Mouse (Mus musculus) forelimb bud, embryonic 11.5 days (tissue): ENCODE measurements around the gene Zc3h7a.
"Not testable (repeated sequence)": the region's sequence is repeated elsewhere in the genome, so short reads cannot be mapped to it uniquely, and the experiment has no call there.

Experiments used
- DNase-seq: peaks from one replicate; pipeline ENCODE4 v3.0.0-alpha.2; 2012; ENCODE audit warnings: low read depth, low spot score

The Zc3h7a gene

DNA sequence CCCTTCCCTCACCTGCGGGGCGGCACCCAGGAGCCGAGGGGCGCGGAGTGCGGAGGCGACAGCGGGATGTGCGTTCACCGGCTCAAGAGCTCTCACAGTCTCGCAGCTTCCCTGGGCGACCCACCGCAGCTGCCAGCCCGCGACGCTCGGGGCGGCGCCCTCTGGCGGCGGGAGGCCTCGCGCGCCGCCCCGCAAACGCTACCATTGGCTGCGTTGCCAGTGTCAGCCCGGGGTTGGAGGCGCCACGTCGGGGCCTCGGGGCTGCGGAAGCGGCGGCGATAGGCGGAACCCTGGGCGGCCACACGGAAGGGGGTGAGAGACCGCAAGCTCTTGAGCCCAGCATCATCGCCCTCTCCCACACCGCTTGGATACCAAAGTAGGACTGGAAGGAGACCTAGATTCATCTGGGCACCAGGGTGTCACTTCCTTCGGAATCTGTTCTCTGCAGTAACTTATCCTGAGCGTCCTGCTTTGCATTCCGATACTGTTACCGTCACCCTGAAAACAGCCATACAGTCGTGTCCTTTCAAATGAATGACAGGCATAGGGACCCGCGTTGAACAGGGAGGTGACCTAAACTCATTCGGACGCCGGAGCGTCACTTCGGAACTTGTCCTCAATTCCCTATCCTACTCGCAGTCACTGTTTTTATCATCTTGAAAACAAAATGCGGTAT is at the start of gene Zc3h7a:
Gene Zc3h7a (minus strand): TSS at position 186 of the 676 bp plus-strand sequence.
- DNase-seq, result peak; percentile 89

DNA sequence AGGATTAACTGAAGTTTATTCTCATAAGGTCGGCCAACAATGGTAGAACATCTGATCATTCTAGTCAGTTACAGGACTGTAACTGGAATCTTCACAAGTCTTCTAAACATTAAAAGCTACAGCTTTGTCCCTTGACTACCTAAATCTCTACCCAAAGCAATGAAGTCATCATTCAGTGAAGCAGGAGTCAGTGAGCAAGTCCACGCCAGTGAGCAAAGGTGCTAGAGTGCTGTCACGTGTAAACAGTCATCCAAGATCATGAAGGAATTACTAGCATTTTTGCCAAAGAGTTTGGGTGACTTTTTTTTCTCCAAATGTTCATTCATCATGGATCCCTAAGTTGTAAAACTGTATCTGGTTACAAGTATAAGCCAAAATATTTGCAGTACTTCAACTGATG is 41.6 kb upstream of the Zc3h7a start:
- DNase-seq, result no peak

DNA sequence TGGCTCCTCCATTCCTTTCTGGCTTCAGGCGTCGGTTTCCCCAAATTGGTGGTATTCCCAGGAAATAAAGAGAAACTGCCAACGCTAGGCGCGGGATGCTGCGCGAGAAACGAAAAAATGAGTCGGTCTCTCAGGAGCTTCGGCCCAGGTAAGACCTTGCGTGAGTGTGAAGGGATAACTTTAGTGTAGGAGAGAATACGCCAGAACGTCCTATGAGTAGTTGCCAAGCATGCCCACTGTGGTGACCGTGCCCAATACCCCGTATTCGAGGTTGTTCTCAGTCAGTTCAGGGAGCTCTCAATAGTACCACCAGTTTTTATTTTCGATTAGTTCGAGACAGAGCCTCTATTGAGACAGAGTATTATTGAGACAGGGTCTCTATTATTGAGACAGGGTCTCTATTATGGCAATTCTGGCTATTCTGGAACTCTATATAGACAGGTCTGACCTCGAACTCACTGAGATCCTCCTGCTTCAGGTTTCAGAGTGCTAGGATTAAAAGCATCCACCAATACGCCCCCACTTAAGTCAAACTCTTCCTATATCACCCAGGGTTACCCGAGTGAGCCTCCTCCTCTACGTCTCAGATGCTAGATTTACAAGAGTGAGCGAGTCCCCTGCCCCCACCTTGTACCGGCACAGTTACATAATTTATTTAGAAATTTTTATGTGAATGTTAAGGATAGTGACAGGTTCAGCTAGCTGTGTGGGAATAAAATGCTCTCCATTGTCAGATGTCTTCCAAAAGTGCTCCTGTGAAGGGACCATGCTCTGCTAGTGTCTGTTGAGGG is 27.6 kb upstream of the Zc3h7a start:
- DNase-seq, result no peak

- DNase-seq, result peak; percentile 97
These were observed 26.7 kb upstream of the Zc3h7a start, which contains the start of gene Rsl1d1 for GRCm38 (mm10) chr16:11202571-11203554. Gene Rsl1d1 (minus strand): TSS chr16:11203331.

DNA sequence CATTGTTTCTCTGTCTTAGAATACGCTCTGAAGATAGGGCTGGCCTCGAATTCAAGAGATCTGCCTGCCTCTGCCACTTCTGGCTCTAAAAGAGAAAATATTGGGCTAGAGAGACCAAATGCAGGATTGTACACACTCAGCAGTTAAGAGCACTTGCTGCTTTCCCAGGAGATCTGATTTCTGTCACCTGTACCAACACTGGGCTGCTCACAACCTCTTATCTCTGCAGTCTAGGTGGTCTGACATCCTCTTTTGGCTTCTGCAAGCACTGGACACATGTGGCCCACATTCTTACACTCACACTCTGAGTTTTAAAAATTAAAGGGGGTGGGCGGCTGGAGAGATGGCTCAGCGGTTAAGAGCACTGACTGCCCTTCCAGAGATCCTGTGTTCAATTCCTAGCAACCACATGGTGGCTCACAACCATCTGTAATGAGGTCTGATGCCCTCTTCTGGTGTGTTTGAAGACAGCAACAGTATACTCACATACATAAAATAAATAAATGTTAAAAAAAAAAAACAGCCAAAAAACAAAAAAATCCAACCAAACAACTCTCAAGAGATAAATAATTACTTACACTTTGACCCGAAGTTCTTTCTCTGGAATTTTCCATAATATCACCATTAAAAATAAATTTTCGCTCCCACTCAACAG is 25.7 kb upstream of the Zc3h7a start:
- no peak for DNase-seq

DNA sequence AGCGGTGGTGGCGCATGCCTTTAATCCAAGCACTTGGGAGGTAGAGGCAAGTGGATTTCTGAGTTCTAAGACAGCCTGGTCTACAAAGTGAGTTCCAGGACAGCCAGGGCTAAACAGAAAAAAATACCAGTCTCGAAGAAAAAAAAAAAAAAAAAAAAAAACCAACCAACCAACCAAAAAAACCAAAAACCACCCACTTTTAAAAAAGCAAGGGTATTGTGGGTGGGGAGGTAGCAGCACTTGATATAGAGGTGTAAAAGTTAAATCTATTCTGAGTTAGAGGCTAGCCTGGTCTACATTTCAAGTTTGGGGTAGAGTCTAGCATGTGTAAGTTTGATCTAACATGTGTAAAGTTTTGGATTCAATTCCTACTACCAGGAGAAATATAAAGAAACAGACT is 24.1 kb upstream of the Zc3h7a start:
- no peak for DNase-seq

DNA sequence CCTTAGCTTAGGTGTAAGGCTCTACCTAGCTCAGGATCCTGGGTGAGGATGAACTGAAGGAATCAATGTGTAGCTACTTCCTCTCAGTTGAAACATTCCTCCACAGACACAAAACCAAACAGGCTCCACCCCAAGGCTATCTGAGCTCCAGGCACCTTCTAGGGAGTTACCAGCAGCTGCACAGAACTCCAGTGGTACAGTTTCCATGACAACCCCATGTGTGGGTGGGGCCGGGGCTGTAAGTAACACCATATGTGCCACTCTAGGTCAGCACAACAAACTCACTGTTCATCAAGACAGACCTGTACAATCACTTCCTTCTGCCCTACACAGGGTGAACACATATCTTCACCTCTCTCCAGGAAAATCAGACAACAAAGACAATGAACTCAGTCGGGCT is 22.3 kb upstream of the Zc3h7a start:
- DNase-seq, result peak; percentile 87

GRCm38 (mm10) chr16:11197052-11197451 is 20.9 kb upstream of the Zc3h7a start:
- DNase-seq, result no peak

- no peak for DNase-seq
These were observed 17.0 kb upstream of the Zc3h7a start for GRCm38 (mm10) chr16:11193231-11193630.

DNA sequence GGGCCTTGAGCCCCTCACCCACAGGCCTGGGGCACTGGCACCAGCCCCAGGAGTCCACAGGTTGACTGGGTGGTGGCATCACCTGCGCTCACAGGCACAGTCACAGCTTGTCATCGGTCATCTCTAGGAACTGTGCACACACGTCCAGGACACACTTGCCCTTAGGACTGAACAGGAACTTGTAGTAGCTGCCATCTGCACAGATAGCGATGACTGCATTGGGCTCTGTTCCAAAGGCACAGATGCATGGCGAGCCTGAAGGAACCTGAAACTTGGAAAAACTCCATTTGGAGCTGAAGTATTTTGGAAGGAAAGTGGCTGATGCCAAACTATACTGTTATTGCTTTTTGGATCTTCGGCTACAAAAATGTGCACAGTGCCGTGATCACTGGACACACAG is 14.0 kb upstream of the Zc3h7a start:
- DNase-seq, result no peak

DNA sequence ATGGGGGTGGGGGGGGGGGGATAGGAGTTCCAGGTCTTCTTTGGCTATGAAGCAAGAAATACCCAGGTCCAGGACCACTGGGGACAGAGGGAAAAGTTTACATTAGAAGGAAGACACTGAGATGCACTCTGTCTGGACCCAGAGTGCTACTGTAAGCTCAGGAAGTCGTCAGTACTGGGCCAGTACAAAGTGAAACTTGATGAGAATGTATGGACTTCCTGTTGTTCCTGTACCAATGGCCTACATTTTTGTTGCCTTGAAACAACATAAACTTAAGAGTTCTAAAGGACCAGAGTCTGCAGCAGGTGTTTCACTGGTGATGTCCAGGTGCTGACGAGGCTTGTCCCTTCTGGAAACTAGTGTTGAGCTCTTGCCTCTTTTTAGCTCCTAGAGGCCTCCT is 1.2 kb upstream of the Zc3h7a start:
- no peak for DNase-seq

DNA sequence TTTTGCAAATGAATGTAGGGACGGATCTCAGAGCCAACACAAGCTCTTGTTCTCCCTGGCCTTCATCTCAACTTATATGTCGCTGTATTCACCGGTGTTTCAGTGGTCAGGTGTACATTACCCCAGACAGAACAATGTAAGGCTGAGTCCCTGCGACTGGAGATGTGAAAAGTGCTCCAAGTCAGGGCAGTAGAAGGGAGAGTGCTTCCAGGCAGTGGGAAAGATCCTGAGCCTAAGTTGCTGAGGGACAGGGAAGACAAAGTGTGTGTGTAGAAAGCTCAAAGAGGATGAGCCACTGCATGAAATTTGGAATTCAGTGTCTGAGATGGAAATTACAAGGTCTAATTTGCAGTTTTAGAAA is 671 bp upstream of the Zc3h7a start:
- no peak for DNase-seq

DNA sequence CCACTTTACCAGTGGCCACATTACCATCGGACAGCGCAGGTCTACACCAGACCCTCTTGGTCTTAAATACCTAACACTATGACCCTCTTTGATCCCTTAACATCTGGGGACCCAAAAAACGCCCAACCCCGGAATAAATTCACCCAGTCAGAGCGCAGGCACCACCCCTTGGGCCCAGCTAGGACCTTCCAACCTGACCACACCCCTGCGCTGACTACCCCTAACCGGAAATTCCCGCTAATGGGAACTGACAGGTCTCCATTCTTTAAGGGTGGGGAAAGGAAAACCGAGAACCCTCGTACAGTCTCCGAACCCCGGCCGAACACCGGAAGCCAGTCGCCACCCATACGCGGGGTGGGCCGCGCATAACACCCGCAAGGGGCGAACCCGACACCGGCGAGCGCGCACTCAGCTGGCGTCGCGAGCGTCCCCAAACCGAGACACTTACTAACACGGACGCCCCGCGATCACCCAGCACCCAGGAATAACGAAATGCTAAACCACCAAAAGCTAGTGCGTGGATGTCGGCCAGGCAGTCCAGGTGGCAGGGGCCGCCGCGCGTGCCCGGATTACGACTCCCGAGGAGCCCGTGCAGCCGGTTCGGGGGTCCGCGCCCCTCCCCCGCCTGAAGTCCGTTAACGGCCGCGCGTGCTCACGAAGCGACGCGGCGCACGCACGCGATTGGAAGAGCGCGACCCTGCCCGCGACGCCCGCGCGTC is 545 bp downstream of the Zc3h7a start:
- peak; percentile 68 for DNase-seq

- DNase-seq, result peak; percentile 8
These were observed 1.1 kb downstream of the Zc3h7a start for GRCm38 (mm10) chr16:11175100-11175488.

GRCm38 (mm10) chr16:11174671-11175081 is 1.5 kb downstream of the Zc3h7a start:
- peak; percentile 69 for DNase-seq

DNA sequence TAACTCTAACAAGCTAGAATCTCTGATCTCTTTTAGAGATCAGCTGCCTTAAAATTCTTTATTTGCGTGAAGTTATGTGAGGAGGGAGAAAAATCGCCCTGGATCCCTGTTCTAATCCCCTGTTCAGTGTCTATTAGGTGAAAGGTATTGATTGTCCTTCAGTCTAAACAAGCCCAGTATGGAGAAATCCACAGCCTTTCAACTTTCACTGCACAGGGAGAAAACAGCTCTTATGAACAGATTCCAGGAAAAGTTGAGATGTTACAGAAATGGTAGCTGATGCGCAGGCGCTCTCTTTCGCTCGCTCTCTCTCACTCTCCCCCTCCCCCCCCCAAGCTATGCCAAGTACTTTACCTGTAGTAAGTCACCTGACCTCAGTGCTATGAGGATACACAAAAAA is 4.5 kb downstream of the Zc3h7a start:
- no peak for DNase-seq

DNA sequence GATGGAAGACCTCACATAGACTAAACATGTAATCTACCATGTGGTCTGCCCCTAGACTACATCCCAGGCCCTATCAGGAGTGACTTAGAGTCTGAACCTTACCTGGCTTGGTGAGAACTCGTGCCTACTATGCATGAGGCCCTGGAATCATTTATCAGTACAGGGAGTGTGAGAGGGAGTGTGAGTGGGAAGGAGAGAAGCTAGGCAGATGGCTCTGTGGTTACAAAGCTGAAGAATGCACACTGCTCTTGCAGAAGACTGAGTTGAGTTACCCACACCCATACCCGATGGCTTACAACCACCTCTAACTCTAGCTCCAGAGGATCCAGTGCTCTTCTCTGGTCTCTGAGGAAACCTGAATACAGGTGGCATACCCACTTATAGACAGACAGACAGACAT is 9.8 kb downstream of the Zc3h7a start:
- DNase-seq, result no peak

DNA sequence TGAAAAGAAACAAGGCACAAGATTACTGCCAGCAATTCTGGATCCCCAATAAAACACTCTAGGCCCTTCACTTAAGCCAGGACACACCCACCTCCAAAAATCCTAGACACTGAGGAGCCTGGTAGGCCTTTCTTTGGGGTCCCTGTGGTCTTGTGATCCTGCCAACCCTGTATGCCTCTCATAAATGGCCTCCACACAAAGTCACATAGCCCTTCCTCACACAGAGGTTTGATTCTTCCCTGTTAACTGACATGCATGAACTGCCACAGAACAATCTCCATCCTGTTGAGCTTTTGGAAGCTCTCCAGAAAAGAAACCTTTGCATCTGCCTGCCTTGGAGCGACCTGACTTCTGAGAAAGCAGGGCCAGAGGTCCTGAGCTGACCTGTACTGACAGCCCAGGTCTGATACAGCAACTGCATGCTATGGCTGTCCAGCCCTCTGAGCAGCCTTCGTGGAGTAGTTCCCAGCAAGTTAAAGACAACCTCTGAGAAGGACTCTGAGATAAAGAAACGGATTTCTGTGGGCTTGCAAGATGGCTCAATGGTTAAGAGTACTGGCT is 11.4 kb downstream of the Zc3h7a start:
- no peak for DNase-seq

DNA sequence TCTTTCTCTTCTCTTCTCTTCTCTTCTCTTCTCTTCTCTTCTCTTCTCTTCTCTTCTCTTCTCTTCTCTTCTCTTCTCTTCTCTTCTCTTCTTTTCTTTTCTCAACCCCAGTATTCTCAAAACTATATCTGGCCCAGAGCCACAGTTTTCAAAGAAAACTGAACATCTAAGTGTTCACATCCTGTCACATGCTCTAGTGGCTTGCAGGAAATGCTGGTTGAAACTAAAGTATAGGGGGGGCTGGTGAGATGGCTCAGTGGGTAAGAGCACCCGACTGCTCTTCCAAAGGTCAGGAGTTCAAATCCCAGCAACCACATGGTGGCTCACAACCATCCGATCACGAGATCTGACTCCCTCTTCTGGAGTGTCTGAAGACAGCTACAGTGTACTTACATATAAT is 18.5 kb downstream of the Zc3h7a start:
- DNase-seq, result not testable (repeated sequence)

- no peak for DNase-seq
These were observed 21.7 kb downstream of the Zc3h7a start for GRCm38 (mm10) chr16:11154500-11154899.
